Mouse (Mus musculus) adrenal gland, adult 2 months (tissue): Measurements from ENCODE around the gene Ly6c2. TPM values are rescaled to one million over a fixed set of nuclear protein-coding genes. Genes with fewer than 3 reads are reported as not detected.

Source experiments
- polyA plus RNA-seq: library from polyadenylated mRNA; depleted of rRNA; stranded (reverse); fragments of >200 nt; gene quantifications from 2 replicates; pipeline ENCODE4 v1.2.3, GENCODE M21; 2012; rRNA removed
- total RNA-seq, 2 experiments: library from RNA; stranded (reverse); gene quantifications; 2 replicates each; pipeline ENCODE4 v1.2.3; 2021

Gene Ly6c2
- total and polyA plus RNA-seq, 3 experiments = 4.1 to 4.9 (median 4.4) TPM

Other genes starting within 250 kb of the Ly6c2 start
- 10 to 100 TPM; 18.2 to 47.3 TPM for gene 2010109I03Rik, start 214.9 kb downstream of the Ly6c2 start, total RNA-seq
- 0.42 and 4.2 TPM in 2 replicates for gene 2010109I03Rik, start 214.9 kb downstream of the Ly6c2 start, polyA plus RNA-seq
- under 1 TPM; 0.24 to 0.26 TPM for gene Ly6i, start 128.5 kb downstream of the Ly6c2 start, total RNA-seq
- 0.11 and 0.12 TPM in 2 replicates for gene Ly6i, start 128.5 kb downstream of the Ly6c2 start, polyA plus RNA-seq
- gene Ly6a, start 113.9 kb downstream of the Ly6c2 start, total RNA-seq = 100 to 1,000 TPM in 1 of 2 experiments, 10 to 100 TPM in 1; 63.1 to 112 TPM
- 41.7 and 49.1 TPM in 2 replicates for gene Ly6a, start 113.9 kb downstream of the Ly6c2 start, polyA plus RNA-seq
- 100 to 1,000 TPM in 1 of 2 experiments, 10 to 100 TPM in 1; 88.0 to 148 TPM for gene Ly6c1, start 63.1 kb downstream of the Ly6c2 start, total RNA-seq
- 234 and 281 TPM in 2 replicates for gene Ly6c1, start 63.1 kb downstream of the Ly6c2 start, polyA plus RNA-seq
- not detected for gene Ly6g, start 43.3 kb upstream of the Ly6c2 start, total RNA-seq
- not detected in 2 replicates for gene Ly6g, start 43.3 kb upstream of the Ly6c2 start, polyA plus RNA-seq
- under 1 TPM in 1 of 2 experiments, not detected in 1; 0.43 TPM for gene BC025446, start 104.4 kb upstream of the Ly6c2 start, total RNA-seq
- 0.19 TPM in 1 of 2 replicates, not detected in the other for gene BC025446, start 104.4 kb upstream of the Ly6c2 start, polyA plus RNA-seq
- gene Ly6f, start 156.5 kb upstream of the Ly6c2 start, total RNA-seq = not detected
- gene Ly6f, start 156.5 kb upstream of the Ly6c2 start, polyA plus RNA-seq = not detected in 2 replicates